Mouse (Mus musculus) brain, embryonic 14.5 days (tissue): Measurements from ENCODE around the gene Epm2aip1.

ENCODE experiments used
- CTCF ChIP-seq: fragments of 200-500 bp; IDR thresholded peaks from 2 replicates; pipeline ENCODE4 v1.5.1; 2012; ENCODE audit warnings: inconsistent platforms, mild to moderate bottlenecking, moderate library complexity, borderline replicate concordance; ENCODE audit not compliant: insufficient read depth, insufficient read length; ENCODE audit errors: extremely low read depth
- POLR2A ChIP-seq: fragments of 200-500 bp; IDR thresholded peaks from 2 replicates; pipeline ENCODE4 v1.6.1; 2012; ENCODE audit warnings: mild to moderate bottlenecking, inconsistent platforms, borderline replicate concordance; ENCODE audit not compliant: poor library complexity, insufficient read depth, insufficient read length, severe bottlenecking; ENCODE audit errors: extremely low read depth

DNA sequence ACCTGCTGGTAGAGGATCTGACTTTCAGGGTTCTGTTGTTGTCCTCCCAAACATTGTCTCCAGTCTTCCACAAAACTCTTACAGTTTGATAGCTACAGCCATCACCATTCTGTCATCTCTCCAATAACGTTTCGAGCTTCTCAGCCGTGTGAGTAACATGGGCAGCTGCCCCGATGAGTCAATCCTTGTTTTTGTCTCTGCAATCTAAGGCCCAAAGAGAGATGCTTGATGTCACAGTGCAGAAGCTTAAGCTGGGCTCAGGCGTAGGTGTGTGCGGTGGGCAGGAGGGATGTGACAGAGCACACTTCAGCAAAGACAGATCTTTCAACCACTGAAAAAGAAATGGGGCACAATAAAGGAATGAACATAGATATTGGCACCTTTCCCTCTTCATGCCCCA, 32.3 kb downstream of the Epm2aip1 start:
- no peak for TF ChIP-seq POLR2A
- no peak for TF ChIP-seq CTCF
